Mouse (Mus musculus) E14TG2a.4 (cell line): ENCODE data around the gene Mrm1.

Experiments used
- H3K27me3 ChIP-seq: 2 replicates; pipeline ENCODE4 v1.6.1; 2014; ENCODE audit warnings: low read length, control low read depth; ENCODE audit not compliant: insufficient read depth
- H3K36me3 ChIP-seq: 2 replicates; pipeline ENCODE4 v1.6.1; 2014; ENCODE audit warnings: low read length, control low read depth; ENCODE audit not compliant: insufficient read depth
- H3K4me1 ChIP-seq: replicated peaks from 2 replicates; pipeline ENCODE4 v1.6.1; 2014; ENCODE audit warnings: low read depth, low read length, control low read depth
- H3K4me3 ChIP-seq: replicated peaks from 2 replicates; pipeline ENCODE4 v1.5.1; 2014; ENCODE audit warnings: mild to moderate bottlenecking, low read length
- H3K9me3 ChIP-seq: 2 replicates; pipeline ENCODE4 v1.6.1; 2014; ENCODE audit warnings: low read length, control low read depth
- CTCF ChIP-seq: conservative IDR thresholded peaks from 2 replicates; pipeline ENCODE4 v1.5.1; 2014; ENCODE audit warnings: low read length
- NANOG ChIP-seq: IDR thresholded peaks from 2 replicates; pipeline ENCODE4 v1.6.1; 2014; ENCODE audit warnings: borderline replicate concordance, low read length, mixed read lengths
- POU5F1 ChIP-seq: IDR thresholded peaks from 2 replicates; pipeline ENCODE4 v1.6.1; 2014; ENCODE audit warnings: low read length, borderline replicate concordance

The Mrm1 gene

DNA sequence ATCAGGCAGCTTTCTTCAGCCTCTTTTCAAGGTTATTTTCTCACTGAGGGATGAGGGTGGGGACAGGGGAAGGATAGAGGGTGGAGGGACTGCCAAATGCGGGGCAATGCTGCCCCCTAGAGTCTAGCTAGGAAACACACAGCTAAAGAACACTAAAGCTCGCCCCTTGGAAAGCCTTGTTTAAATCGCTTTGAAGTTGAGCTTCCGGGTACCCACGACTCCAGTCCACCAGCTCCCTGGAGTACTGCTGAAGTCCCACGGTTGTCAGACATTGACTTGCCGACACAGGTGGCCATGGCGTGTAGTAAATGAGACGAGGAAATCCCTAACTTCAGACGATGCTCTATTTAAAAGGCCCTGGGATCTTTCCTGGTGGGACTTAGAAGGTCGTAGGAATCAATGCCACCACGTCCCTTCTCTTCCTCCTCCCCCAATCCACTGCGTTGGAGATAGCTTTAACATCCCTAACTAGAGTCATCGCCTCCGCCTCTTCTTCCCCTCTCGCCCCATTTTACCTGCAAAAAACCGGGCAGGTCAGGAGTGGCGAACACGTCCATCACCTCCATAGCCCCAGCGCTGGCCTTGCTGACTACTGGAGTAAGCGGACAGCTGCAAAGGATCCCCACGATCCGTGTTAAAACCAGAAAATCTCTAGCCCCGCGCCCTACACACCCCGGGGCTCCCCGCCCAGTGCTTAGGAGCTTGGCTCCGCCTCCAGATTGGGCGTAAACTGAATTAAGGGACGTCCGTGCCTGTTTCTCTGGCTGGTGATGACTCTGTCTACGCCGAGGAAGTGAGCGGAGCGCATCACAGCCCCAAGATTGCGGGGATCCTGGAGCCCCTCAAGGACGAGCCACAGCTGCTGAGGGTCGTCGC, 992 bp downstream of the Mrm1 start:
- Histone ChIP-seq H3K9me3 (peaks cover 5% of the 10 kb centered on the region; the same call in 1 of the 2 replicates), H3K4me3 (peak overlapping the region; percentile 96), H3K36me3 (peaks cover 49% of the 10 kb centered on the region), H3K4me1 (peaks cover 59% of the 10 kb centered on the region), H3K27me3 (no peaks in the 10 kb centered on the region)
- peak; percentile 84 for TF ChIP-seq CTCF
- no peak for TF ChIP-seq NANOG
- TF ChIP-seq POU5F1 = no peak

DNA sequence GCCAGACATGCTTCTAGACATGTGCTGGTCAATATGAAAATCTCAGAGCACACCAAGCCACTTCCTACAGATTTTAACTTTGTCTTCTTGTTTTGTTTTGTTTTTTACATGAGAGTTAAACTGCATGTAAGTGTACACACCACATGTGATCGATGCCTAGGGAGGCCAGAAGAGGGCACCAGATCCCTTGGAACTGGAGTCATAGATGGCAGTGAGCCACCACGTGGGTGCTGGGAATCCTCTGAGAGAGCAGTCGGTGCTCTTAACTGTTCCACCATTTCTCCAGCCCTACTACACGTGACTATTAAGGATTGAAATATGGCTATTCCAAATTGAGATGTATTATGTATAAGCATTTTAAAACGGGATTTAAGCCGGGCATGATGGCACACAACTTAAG, 2.0 kb downstream of the Mrm1 start:
- H3K9me3 ChIP-seq = peaks cover 15% of the 10 kb centered on the region
- no peaks in the 10 kb centered on the region for H3K27me3 ChIP-seq
- no peak overlapping the region for H3K4me3 ChIP-seq
- peaks cover 54% of the 10 kb centered on the region for H3K36me3 ChIP-seq
- TF ChIP-seq CTCF = peak; percentile 47
- TF ChIP-seq POU5F1 = no peak
- peaks cover 50% of the 10 kb centered on the region for H3K4me1 ChIP-seq

DNA sequence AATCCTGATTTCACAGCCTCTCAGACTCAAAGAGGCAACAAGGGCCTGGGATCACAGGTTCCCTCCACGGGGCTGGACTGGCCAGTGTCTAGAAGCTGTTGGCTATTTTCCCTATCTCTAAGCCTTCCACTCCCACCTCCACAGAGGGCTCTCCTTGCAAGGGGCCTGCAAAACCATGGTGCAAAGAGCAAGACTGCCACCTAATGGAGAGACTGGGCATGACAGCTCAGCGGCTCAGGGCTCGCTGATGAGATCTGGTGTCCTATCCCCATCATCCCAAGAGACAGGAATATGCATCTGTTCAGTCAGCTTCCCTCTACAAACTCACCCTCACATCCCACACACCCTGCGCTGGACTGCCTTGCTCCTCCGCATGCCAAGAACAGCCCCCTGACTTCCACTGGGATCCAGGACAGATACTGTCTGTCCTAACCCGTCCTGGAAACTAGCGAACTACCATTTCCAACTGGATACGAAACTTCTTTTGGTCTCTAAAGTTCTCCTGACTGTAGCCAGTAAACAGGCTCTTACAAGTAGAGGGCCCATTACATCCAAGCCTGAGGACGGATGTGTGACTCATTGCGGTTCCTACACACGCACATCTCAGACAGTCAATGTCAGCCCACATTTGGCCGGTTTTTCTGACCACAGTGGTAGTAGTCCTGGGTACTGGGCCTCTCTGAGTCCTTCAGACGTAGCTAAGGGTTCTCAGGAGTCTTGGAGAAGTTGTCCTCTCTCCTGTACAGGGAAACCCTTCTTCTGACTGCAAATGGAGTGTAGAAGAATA, 5.4 kb downstream of the Mrm1 start:
- Histone ChIP-seq H3K9me3 (peaks cover 44% of the 10 kb centered on the region), H3K36me3 (peaks cover 47% of the 10 kb centered on the region), H3K4me1 (peaks cover 23% of the 10 kb centered on the region), H3K4me3 (no peak overlapping the region), H3K27me3 (no peaks in the 10 kb centered on the region)
- TF ChIP-seq POU5F1 (no peak), CTCF (peak; percentile 97)

DNA sequence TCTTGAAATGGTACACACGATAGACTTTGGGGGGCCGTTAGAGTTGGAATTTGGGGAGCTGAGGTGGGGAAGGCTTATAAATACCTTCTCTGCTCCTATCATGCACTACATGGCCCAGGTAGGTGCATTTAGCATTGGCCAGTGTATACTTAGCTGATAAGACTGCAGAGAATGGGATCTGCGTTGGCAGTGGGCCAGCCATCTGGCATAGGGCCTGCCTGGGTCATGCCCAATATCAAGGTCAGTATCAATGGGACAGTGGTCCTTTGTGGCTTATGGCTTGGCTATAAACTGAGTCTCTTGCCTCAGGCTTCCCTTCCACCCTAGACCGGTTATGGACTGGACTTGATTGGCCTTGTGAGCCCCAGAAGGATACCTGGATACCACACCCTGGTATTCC, 14.9 kb downstream of the Mrm1 start:
- H3K9me3 ChIP-seq = no peaks in the 10 kb centered on the region
- TF ChIP-seq NANOG = no peak
- TF ChIP-seq CTCF = no peak
- TF ChIP-seq POU5F1 = no peak
- no peaks in the 10 kb centered on the region for H3K4me1 ChIP-seq
- H3K27me3 ChIP-seq = peaks cover 17% of the 10 kb centered on the region; the same call in 1 of the 2 replicates
- H3K4me3 ChIP-seq = no peak overlapping the region
- no peaks in the 10 kb centered on the region for H3K36me3 ChIP-seq

DNA sequence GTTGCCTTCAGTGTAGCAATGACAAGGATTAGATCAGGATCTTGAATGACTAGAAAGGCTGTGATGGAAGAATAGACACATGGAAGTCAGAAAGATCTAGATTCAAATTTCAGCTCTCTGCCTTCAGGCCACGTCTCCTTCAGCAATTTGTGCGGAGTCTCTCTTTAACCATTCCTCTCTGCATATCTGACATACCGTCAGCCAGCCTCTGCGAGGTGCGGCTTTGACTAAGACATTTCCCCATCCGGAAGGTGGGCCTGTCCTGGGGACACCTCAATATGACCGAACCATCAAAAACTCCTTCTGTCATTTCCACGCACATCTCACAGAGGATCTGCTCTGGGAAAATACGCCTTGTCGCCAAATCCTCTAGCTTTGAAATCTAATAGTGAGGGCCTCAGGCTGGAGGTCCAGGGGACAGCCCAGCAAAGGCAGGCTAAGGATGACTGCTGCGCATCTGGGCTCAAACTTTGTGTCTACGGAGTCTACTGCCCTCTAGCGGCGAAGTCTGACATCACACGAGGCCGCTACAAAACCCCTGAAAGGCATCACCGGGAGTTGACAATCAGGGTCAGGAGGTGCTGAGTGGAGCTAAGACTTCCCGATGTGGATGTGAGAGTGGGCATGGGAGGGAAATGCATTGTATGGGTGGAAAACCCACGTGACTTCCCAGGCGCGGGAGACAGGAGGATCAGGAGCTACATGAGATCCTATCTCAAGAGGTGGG, 21.5 kb downstream of the Mrm1 start:
- Histone ChIP-seq H3K9me3 (no peaks in the 10 kb centered on the region), H3K4me1 (peaks cover 9% of the 10 kb centered on the region), H3K36me3 (no peaks in the 10 kb centered on the region), H3K4me3 (no peak overlapping the region), H3K27me3 (peaks cover 24% of the 10 kb centered on the region; the same call in 1 of the 2 replicates)
- TF ChIP-seq POU5F1 = no peak
- no peak for TF ChIP-seq NANOG
- peak; percentile 91 for TF ChIP-seq CTCF

DNA sequence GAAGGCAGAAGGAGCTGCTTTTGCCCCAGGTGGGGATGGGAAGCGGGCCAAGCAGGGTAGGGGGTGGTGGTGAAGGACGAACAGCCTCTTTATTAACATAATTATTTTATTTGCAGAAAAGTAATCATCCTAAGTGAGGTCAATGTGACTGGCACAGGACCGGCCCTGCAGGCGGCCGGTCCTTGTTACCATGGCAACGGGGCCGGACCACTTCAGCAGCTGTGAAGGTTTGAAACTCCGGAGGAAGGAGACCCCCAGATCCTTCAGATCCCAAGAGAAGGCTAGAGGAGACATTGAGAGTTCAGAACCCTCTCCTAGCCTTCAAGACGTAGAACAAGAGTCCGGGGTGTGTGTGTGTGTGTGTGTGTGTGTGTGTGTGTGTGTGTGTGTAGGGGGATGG, 22.3 kb downstream of the Mrm1 start:
- Histone ChIP-seq H3K36me3 (no peaks in the 10 kb centered on the region), H3K9me3 (no peaks in the 10 kb centered on the region), H3K27me3 (peaks cover 31% of the 10 kb centered on the region; the same call in 1 of the 2 replicates), H3K4me3 (no peak overlapping the region), H3K4me1 (peaks cover 9% of the 10 kb centered on the region)
- TF ChIP-seq POU5F1 (no peak), NANOG (no peak), CTCF (no peak)

DNA sequence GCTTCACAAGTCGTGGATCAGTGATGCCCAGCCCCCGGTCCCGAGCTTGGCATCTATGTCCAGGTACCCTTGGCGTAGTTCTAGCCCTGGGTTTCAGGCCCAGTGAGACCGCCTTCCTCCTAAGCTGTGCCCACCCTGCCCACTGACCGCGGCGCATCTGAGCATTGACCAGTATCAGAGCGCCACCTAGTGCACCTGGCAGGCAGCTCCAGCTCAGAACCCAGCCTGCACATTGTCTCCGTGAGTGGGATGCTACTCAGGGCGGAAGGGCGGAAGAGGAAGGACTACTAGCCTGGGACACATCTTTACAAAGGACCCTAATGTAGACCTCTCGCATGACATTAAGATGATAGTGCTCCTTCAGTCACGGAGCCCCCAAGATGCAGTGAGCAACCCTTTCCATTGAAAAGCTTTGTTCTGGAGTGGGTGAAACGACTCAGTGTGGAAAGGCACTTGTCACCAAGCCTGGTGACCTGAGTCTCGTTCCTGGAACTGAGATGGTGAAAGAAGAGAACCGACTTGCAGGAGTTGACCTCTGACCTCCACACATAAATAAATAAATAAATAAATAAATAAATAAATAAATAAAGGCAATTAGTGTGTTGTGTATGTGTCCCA, 24.7 kb downstream of the Mrm1 start:
- Histone ChIP-seq H3K36me3 (no peaks in the 10 kb centered on the region), H3K9me3 (no peaks in the 10 kb centered on the region), H3K4me1 (peaks cover 16% of the 10 kb centered on the region), H3K4me3 (no peak overlapping the region), H3K27me3 (peaks cover 34% of the 10 kb centered on the region; the same call in 1 of the 2 replicates)
- TF ChIP-seq NANOG (no peak), CTCF (peak; percentile 72)

DNA sequence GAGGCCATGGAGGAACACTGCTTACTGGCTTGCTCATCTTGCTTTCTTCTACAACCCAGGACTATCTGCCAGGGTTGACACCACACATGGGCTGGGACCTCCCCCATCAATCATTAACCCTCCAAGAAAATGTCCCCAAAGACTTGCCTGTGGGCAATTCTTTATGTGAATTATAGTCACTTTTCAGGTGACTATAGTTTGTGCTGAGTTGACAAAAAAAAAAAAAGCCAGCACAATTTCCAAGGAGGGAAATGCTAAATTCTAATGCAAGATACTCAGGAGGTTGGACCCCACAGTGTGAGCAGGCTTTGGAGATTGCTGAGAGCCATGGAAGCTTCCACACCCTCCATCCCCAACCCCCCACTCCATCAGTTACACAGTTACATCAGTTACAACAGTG, 25.8 kb downstream of the Mrm1 start:
- Histone ChIP-seq H3K4me1 (peaks cover 16% of the 10 kb centered on the region), H3K9me3 (no peaks in the 10 kb centered on the region), H3K4me3 (no peak overlapping the region), H3K36me3 (no peaks in the 10 kb centered on the region), H3K27me3 (peaks cover 31% of the 10 kb centered on the region; the same call in 1 of the 2 replicates)
- TF ChIP-seq NANOG (no peak), POU5F1 (no peak), CTCF (no peak)
